In genomic region chr2:140740511-140740910, GRCm38 (mm10) we compare ENCODE assay signal across 30 mouse cellular contexts.
"Had no signal": no experiment of that assay in that cellular context is flagged by ENCODE, and none has a peak within 500 bp of the region (broad histone marks: within the 10 kb centered on the region; RNA-seq: fewer than 3 reads in every experiment).

No protein-coding gene starts in this region.

- H3K27me3 ChIP-seq: limb, embryonic 12.5 days; limb, embryonic 13.5 days; limb, embryonic 15.5 days; liver, embryonic 12.5 days; liver, embryonic 13.5 days; liver, embryonic 15.5 days; lung, embryonic 15.5 days; megakaryocyte, embryonic 14.5 days; midbrain, embryonic 12.5 days; midbrain, embryonic 13.5 days; midbrain, embryonic 15.5 days; neural tube, embryonic 12.5 days had no signal

- H3K27ac ChIP-seq: left cerebral cortex, adult 2 months; limb, embryonic 10.5 days; limb, embryonic 12.5 days; limb, embryonic 13.5 days; limb, embryonic 15.5 days; liver, embryonic 12.5 days; liver, embryonic 13.5 days; liver, embryonic 14.5 days; liver, embryonic 15.5 days; lung, embryonic 15.5 days; macrophage; midbrain, embryonic 10.5 days; midbrain, embryonic 12.5 days; midbrain, embryonic 13.5 days; midbrain, embryonic 15.5 days; neural tube, embryonic 12.5 days had no signal

- H3K4me3 ChIP-seq: left cerebral cortex, adult 2 months; limb, embryonic 10.5 days; limb, embryonic 12.5 days; limb, embryonic 13.5 days; limb, embryonic 15.5 days; liver, embryonic 12.5 days; liver, embryonic 13.5 days; liver, embryonic 15.5 days; lung, embryonic 15.5 days; megakaryocyte, embryonic 14.5 days; midbrain, embryonic 10.5 days; midbrain, embryonic 12.5 days; midbrain, embryonic 13.5 days; midbrain, embryonic 15.5 days; myocyte; neural tube, embryonic 12.5 days had no signal

- H3K4me1 ChIP-seq: limb, embryonic 10.5 days; limb, embryonic 12.5 days; limb, embryonic 13.5 days; limb, embryonic 15.5 days; liver, embryonic 12.5 days; liver, embryonic 13.5 days; liver, embryonic 15.5 days; lung, embryonic 15.5 days; megakaryocyte, embryonic 14.5 days; midbrain, embryonic 10.5 days; midbrain, embryonic 12.5 days; midbrain, embryonic 13.5 days; midbrain, embryonic 15.5 days; neural tube, embryonic 12.5 days had no signal

- DNase-seq: left cerebral cortex, postnatal 4 days; liver, embryonic 13.5 days; lung, adult 18-20 months; lung, adult 2 months; lung, embryonic 14.5 days; lung, postnatal 10 days; lung, postnatal 14 days; lung, postnatal 36 days; lung, postnatal 4 days; midbrain, embryonic 14.5 days had no signal

- H3K9ac ChIP-seq: limb, embryonic 12.5 days; limb, embryonic 13.5 days; limb, embryonic 15.5 days; liver, embryonic 12.5 days; liver, embryonic 13.5 days; liver, embryonic 14.5 days; liver, embryonic 15.5 days; lung, embryonic 14.5 days; lung, embryonic 15.5 days; midbrain, embryonic 12.5 days; midbrain, embryonic 13.5 days; midbrain, embryonic 15.5 days; neural tube, embryonic 12.5 days had no signal

- H3K9me3 ChIP-seq: limb, embryonic 10.5 days; limb, embryonic 12.5 days; limb, embryonic 13.5 days; limb, embryonic 15.5 days; liver, embryonic 12.5 days; liver, embryonic 13.5 days; liver, embryonic 15.5 days; lung, embryonic 15.5 days; midbrain, embryonic 10.5 days; midbrain, embryonic 12.5 days; midbrain, embryonic 13.5 days; midbrain, embryonic 15.5 days; neural tube, embryonic 12.5 days had no signal

- H3K36me3 ChIP-seq: limb, embryonic 10.5 days; limb, embryonic 12.5 days; limb, embryonic 13.5 days; limb, embryonic 15.5 days; liver, embryonic 12.5 days; liver, embryonic 13.5 days; liver, embryonic 15.5 days; lung, embryonic 15.5 days; midbrain, embryonic 10.5 days; midbrain, embryonic 12.5 days; midbrain, embryonic 13.5 days; midbrain, embryonic 15.5 days; neural tube, embryonic 12.5 days had no signal

- H3K4me2 ChIP-seq: limb, embryonic 12.5 days; limb, embryonic 13.5 days; limb, embryonic 15.5 days; liver, embryonic 12.5 days; liver, embryonic 13.5 days; liver, embryonic 15.5 days; lung, embryonic 14.5 days; lung, embryonic 15.5 days; midbrain, embryonic 11.5 days; midbrain, embryonic 12.5 days; midbrain, embryonic 13.5 days; midbrain, embryonic 15.5 days; neural tube, embryonic 12.5 days had no signal

- ATAC-seq: liver, embryonic 12.5 days; lung, postnatal 0 days; midbrain, embryonic 13.5 days; midbrain, embryonic 15.5 days; midbrain, embryonic 16.5 days had no signal
